Mouse (Mus musculus): ENCODE measurements at regions not wholly inside any gene's neighbourhood (a gene's known extent, or its start where the extent isn't known, plus 50 kb on each side); places are given as distances from the start of the nearest gene placed in this dataset.

GRCm38 (mm10) chr6:88964071-88964470 lies 62.0 kb downstream of the Tpra1 start:
- no peak overlapping the region for H3K9ac ChIP-seq
- H3K4me2 ChIP-seq (ENCODE audit: low read depth): no peak overlapping the region
- H3K4me1 ChIP-seq (ENCODE audit: insufficient read depth): peaks cover 16% of the 10 kb centered on the region
- no peaks in the 10 kb centered on the region for H3K36me3 ChIP-seq (ENCODE audit: insufficient read depth)
- H3K9me3 ChIP-seq (ENCODE audit: low read length): no peaks in the 10 kb centered on the region
- H3K27ac ChIP-seq (ENCODE audit: low read depth, low read length): no peak overlapping the region
- no peak overlapping the region for H3K4me3 ChIP-seq (ENCODE audit: low read depth, low read length)
- H3K27me3 ChIP-seq (ENCODE audit: insufficient read depth, low read length): no peaks in the 10 kb centered on the region
- DNase-seq (no peak), ATAC-seq (no peak)
- WGBS: 79% methylated on average over 7 of the region's 7 CpGs
- TF ChIP-seq CTCF (IDR thresholded peaks at IDR 0.05; ENCODE audit: low read depth): no peak

DNA sequence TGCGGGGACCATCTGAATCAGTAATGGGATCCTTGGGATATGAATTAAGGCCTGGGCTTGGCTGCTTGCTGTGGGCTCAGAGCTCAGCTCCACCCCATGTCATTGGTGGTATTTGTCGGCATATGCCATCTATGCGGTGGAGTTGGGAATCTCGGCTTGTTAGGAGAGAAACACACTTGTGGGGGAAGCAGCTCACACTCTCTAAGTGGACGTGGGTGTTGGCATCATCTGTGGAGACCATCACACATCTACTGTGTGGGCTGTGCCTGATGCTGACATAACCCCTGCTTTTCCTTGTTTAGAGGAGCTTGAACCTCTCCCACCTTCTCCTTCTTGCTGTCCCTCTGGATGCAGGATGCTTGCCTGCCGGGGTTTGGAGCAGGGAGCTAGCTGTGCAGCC lies 62.9 kb downstream of the Tpra1 start:
- Histone ChIP-seq H3K9me3 (ENCODE audit: low read length) (no peaks in the 10 kb centered on the region), H3K4me3 (ENCODE audit: low read depth, low read length) (no peak overlapping the region), H3K9ac (no peak overlapping the region), H3K4me1 (ENCODE audit: insufficient read depth) (peaks cover 8% of the 10 kb centered on the region), H3K36me3 (ENCODE audit: insufficient read depth) (no peaks in the 10 kb centered on the region), H3K4me2 (ENCODE audit: low read depth) (no peak overlapping the region), H3K27me3 (ENCODE audit: insufficient read depth, low read length) (no peaks in the 10 kb centered on the region), H3K27ac (ENCODE audit: low read depth, low read length) (no peak overlapping the region)
- TF ChIP-seq CTCF (IDR thresholded peaks at IDR 0.05; ENCODE audit: low read depth): no peak
- ATAC-seq (no peak), DNase-seq (no peak)
- WGBS: 83% methylated on average over 6 of the region's 6 CpGs

DNA sequence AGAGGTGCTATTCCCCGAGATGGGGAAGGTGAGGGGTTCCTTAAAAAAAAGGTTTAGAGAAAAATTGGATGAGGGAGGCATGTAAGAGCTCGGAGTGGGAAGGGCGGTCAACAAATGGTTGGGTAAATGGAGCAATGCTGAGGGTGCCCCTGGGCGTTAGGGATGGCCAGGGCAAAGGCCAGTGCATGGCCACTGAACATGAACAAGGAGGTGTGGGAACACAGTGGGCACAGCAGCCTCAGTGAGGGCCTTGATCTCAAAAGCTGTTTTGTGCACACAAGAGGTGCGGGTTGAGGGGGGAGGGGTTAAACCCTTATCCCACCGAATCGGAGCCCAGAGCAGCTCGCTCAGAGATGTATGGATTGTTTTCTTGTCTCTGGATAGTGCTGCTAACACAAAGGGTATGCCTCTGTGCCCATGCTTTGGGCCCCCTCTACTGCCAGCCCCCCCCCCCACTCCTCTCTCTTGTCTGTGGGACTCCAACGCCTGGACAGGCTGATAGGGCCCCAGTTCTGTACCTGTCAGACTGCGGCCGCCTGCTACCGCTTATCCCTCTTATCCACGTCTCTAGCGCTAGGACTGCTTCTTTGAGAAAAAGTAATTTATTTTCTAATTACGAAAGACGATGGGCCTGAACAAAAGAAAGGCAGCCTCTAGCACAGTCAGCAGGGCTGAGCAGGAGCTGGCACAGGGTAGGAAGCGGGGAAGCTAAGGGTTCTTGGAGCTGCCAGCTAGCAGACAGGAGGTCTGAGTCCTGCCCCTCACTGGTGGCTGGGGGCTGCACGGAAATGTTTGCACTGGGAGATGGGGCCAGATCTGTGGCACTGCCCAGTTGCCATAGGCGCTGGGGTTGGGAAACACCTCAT lies 63.5 kb downstream of the Tpra1 start:
- no peaks in the 10 kb centered on the region for H3K9me3 ChIP-seq (ENCODE audit: low read length)

DNA sequence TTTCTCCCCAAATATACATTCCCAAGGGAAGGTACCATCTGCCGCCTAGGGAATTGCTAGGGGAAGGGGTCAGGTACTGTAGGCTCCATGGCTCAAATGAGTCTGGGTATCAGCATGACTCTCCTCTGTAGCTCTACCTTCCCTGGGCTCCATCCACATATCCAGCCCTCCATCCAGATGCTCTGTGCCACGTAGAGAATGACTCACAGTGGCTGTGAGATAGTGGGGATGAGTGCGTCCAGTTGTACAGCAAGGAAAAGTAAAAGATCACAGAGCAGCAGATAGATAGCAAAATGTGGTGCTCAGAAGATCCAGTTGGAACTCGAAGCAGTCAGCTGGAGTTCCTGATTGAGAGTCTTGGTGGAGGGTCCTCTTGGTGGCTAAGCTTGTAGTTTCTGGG lies 64.5 kb downstream of the Tpra1 start:
- DNase-seq (no peak), ATAC-seq (no peak)
- H3K4me1 ChIP-seq (ENCODE audit: insufficient read depth): peaks cover 5% of the 10 kb centered on the region; the same call in 1 of the 2 replicates
- no peak for TF ChIP-seq CTCF (IDR thresholded peaks at IDR 0.05; ENCODE audit: low read depth)
- H3K27ac ChIP-seq (ENCODE audit: low read depth, low read length): no peak overlapping the region
- H3K27me3 ChIP-seq (ENCODE audit: insufficient read depth, low read length): no peaks in the 10 kb centered on the region
- H3K4me2 ChIP-seq (ENCODE audit: low read depth): no peak overlapping the region
- H3K36me3 ChIP-seq (ENCODE audit: insufficient read depth): no peaks in the 10 kb centered on the region
- H3K9ac ChIP-seq: no peak overlapping the region
- WGBS: 87% methylated on average over 4 of the region's 4 CpGs
- H3K9me3 ChIP-seq (ENCODE audit: low read length): no peaks in the 10 kb centered on the region
- no peak overlapping the region for H3K4me3 ChIP-seq (ENCODE audit: low read depth, low read length)

More for the DNA sequence above, 63.5 kb downstream of the Tpra1 start:
- H3K9ac ChIP-seq: no peak overlapping the region
- no peak overlapping the region for H3K27ac ChIP-seq (ENCODE audit: low read depth, low read length)
- 21% methylated on average over 19 of the region's 19 CpGs for WGBS
- no peak for TF ChIP-seq CTCF (IDR thresholded peaks at IDR 0.05; ENCODE audit: low read depth)
- no peaks in the 10 kb centered on the region for H3K36me3 ChIP-seq (ENCODE audit: insufficient read depth)
- H3K4me2 ChIP-seq (ENCODE audit: low read depth): no peak overlapping the region
- DNase-seq: no peak
- ATAC-seq: peak; percentile 60
- no peak overlapping the region for H3K4me3 ChIP-seq (ENCODE audit: low read depth, low read length)
- H3K27me3 ChIP-seq (ENCODE audit: insufficient read depth, low read length): no peaks in the 10 kb centered on the region
- H3K4me1 ChIP-seq (ENCODE audit: insufficient read depth): peaks cover 5% of the 10 kb centered on the region; the same call in 1 of the 2 replicates

GRCm38 (mm10) chr6:88968842-88969241 lies 66.8 kb downstream of the Tpra1 start:
- Histone ChIP-seq H3K4me2 (ENCODE audit: low read depth) (no peak overlapping the region), H3K27ac (ENCODE audit: low read depth, low read length) (no peak overlapping the region), H3K36me3 (ENCODE audit: insufficient read depth) (no peaks in the 10 kb centered on the region), H3K4me3 (ENCODE audit: low read depth, low read length) (no peak overlapping the region), H3K27me3 (ENCODE audit: insufficient read depth, low read length) (no peaks in the 10 kb centered on the region), H3K4me1 (ENCODE audit: insufficient read depth) (peaks cover 5% of the 10 kb centered on the region; the same call in 1 of the 2 replicates), H3K9ac (no peak overlapping the region), H3K9me3 (ENCODE audit: low read length) (no peaks in the 10 kb centered on the region)
- no peak for TF ChIP-seq CTCF (IDR thresholded peaks at IDR 0.05; ENCODE audit: low read depth)
- WGBS: 26% methylated on average over 4 of the region's 4 CpGs
- DNase-seq: no peak
- 0 out of 2 replicates have a peak, but pooled peaks have one; percentile 28 for ATAC-seq

DNA sequence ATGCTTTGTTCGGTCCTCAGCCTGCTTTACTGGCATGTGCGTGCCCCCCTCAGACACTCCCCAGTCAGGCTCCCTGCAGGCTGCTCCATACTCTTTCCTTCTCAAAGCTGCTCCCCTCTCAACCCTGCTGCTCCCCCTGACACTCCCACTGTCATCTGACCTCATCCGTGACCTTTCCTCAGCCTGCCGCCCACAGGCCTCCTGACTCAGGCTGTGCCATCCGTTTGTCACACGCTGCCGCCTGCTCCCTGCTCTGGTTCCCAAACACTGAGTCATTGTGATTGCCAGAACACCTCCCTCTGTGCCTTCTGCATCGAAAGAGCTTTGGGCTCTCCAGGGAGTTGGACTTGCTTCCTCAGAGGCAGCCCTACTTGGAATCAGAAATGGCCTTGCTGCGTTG lies 69.7 kb downstream of the Tpra1 start:
- Histone ChIP-seq H3K27me3 (ENCODE audit: insufficient read depth, low read length) (no peaks in the 10 kb centered on the region; the same call in 1 of the 2 replicates), H3K4me3 (ENCODE audit: low read depth, low read length) (no peak overlapping the region), H3K36me3 (ENCODE audit: insufficient read depth) (no peaks in the 10 kb centered on the region), H3K4me1 (ENCODE audit: insufficient read depth) (peaks cover 11% of the 10 kb centered on the region; the same call in 1 of the 2 replicates), H3K27ac (ENCODE audit: low read depth, low read length) (no peak overlapping the region), H3K9ac (no peak overlapping the region), H3K9me3 (ENCODE audit: low read length) (no peaks in the 10 kb centered on the region), H3K4me2 (ENCODE audit: low read depth) (no peak overlapping the region)
- 28% methylated on average over 9 of the region's 9 CpGs for WGBS
- ATAC-seq (0 out of 2 replicates have a peak, but pooled peaks have one; percentile 27), DNase-seq (no peak)
- no peak for TF ChIP-seq CTCF (IDR thresholded peaks at IDR 0.05; ENCODE audit: low read depth)

- Histone ChIP-seq H3K9me3 (ENCODE audit: low read length) (no peaks in the 10 kb centered on the region), H3K36me3 (ENCODE audit: insufficient read depth) (no peaks in the 10 kb centered on the region), H3K4me1 (ENCODE audit: insufficient read depth) (peaks cover 16% of the 10 kb centered on the region), H3K4me3 (ENCODE audit: low read depth, low read length) (no peak overlapping the region), H3K27me3 (ENCODE audit: insufficient read depth, low read length) (no peaks in the 10 kb centered on the region; the same call in 1 of the 2 replicates), H3K9ac (no peak overlapping the region), H3K4me2 (ENCODE audit: low read depth) (no peak overlapping the region), H3K27ac (ENCODE audit: low read depth, low read length) (no peak overlapping the region)
- 0 out of 2 replicates have a peak, but pooled peaks have one; percentile 9 for ATAC-seq
- TF ChIP-seq CTCF (IDR thresholded peaks at IDR 0.05; ENCODE audit: low read depth): no peak
- 6% methylated on average over 7 of the region's 7 CpGs for WGBS
- DNase-seq: no peak
Observed at GRCm38 (mm10) chr6:88974457-88974856, 72.4 kb downstream of the Tpra1 start.
